Mouse (Mus musculus) olfactory bulb, adult 2 months (tissue): ENCODE measurements around the gene Uqcr11. TPM values are rescaled to one million over a fixed set of nuclear protein-coding genes. Genes with fewer than 3 reads are reported as not detected.

Experiments used
- H3K27ac ChIP-seq: fragments of 200-500 bp; 2 replicates; pipeline ENCODE4 v1.5.1; 2012; ENCODE audit warnings: low read depth, low read length; ENCODE audit not compliant: insufficient read depth
- H3K4me1 ChIP-seq: fragments of 200-500 bp; 2 replicates; pipeline ENCODE4 v1.6.1; 2012; ENCODE audit warnings: low read length; ENCODE audit not compliant: control insufficient read depth, insufficient read depth
- H3K4me3 ChIP-seq: fragments of 200-500 bp; 2 replicates; pipeline ENCODE4 v1.5.1; 2012; ENCODE audit warnings: mild to moderate bottlenecking, low read depth, low read length, moderate library complexity; ENCODE audit not compliant: insufficient read depth
- CTCF ChIP-seq: fragments of 200-500 bp; IDR thresholded peaks from 2 replicates; pipeline ENCODE4 v1.5.1; 2012; ENCODE audit warnings: low read depth, mild to moderate bottlenecking, low read length, moderate library complexity; ENCODE audit not compliant: insufficient read depth
- POLR2A ChIP-seq: fragments of 200-500 bp; IDR thresholded peaks from 2 replicates; pipeline ENCODE4 v1.6.1; 2012; ENCODE audit warnings: mild to moderate bottlenecking, low read depth, low read length, moderate library complexity; ENCODE audit not compliant: insufficient read depth
- WGBS: fragments of 180-500 bp; shearing (Covaris S2); methylation state at CpG from one replicate; pipeline ENCODE4 v1.1.7; 2018; 5-methylcytosine and 5-hydroxymethylcytosine counted together
- polyA plus RNA-seq: library from polyadenylated mRNA; stranded (reverse); fragments of >200 nt; gene quantifications from 2 replicates; pipeline ENCODE4 v1.2.4, GENCODE M21; 2012; ENCODE audit warnings: low replicate concordance; ENCODE audit not compliant: missing spikeins, insufficient read depth, insufficient read length

Uqcr11 gene
- polyA plus RNA-seq, 1 experiment: not detected

- no peak overlapping the region for H3K4me3 ChIP-seq
- WGBS: 77% methylated on average over 4 of the region's 4 CpGs
- H3K4me1 ChIP-seq: peaks cover 39% of the 10 kb centered on the region
- peak overlapping the region; percentile 34; the same call in 1 of the 2 replicates for H3K27ac ChIP-seq
- no peak for TF ChIP-seq CTCF
- no peak for TF ChIP-seq POLR2A
Measured at GRCm38 (mm10) chr10:80400704-80401161, 5.9 kb downstream of the Uqcr11 start.

GRCm38 (mm10) chr10:80399973-80400703 lies 6.5 kb downstream of the Uqcr11 start:
- WGBS: 11% methylated on average over 17 of the region's 17 CpGs
- no peak for TF ChIP-seq CTCF
- no peak; the same call in 1 of the 2 replicates for TF ChIP-seq POLR2A
- H3K4me3 ChIP-seq: peak overlapping the region; percentile 50
- peaks cover 33% of the 10 kb centered on the region for H3K4me1 ChIP-seq
- peak overlapping the region; percentile 34 for H3K27ac ChIP-seq

- Histone ChIP-seq H3K4me3 (peak within 1 kb of the TSS; percentile 83), H3K4me1 (peaks cover 26% of the 10 kb centered on the region), H3K27ac (peak within 1 kb of the TSS; percentile 98)
- 1% methylated on average over 79 of the region's 82 CpGs for WGBS
- TF ChIP-seq POLR2A (peak; percentile 91), CTCF (no peak)
Measured at GRCm38 (mm10) chr10:80399191-80399972, 7.2 kb downstream of the Uqcr11 start, which contains the start of gene Mbd3. Mbd3 (minus strand) TSS chr10:80399550.

- under 1% methylated on average over 59 of the region's 59 CpGs for WGBS
- peak overlapping the region; percentile 83 for H3K4me3 ChIP-seq
- TF ChIP-seq CTCF (no peak), POLR2A (peak; percentile 85)
- peaks cover 21% of the 10 kb centered on the region for H3K4me1 ChIP-seq
- H3K27ac ChIP-seq: peak overlapping the region; percentile 98
Measured at GRCm38 (mm10) chr10:80398719-80399190, 7.9 kb downstream of the Uqcr11 start.

- WGBS: 0% methylated on average over 1 of the region's 1 CpGs
- Histone ChIP-seq H3K4me3 (peak overlapping the region; percentile 83), H3K4me1 (peaks cover 21% of the 10 kb centered on the region), H3K27ac (peak overlapping the region; percentile 48; the same call in 1 of the 2 replicates)
- TF ChIP-seq CTCF: no peak
- no peak for TF ChIP-seq POLR2A
Measured at GRCm38 (mm10) chr10:80398174-80398535, 8.5 kb downstream of the Uqcr11 start.

- TF ChIP-seq POLR2A (no peak), CTCF (no peak)
- WGBS: 25% methylated on average over 8 of the region's 8 CpGs
- Histone ChIP-seq H3K4me3 (peak overlapping the region; percentile 26; the same call in 1 of the 2 replicates), H3K4me1 (peaks cover 21% of the 10 kb centered on the region), H3K27ac (no peak overlapping the region)
Measured at GRCm38 (mm10) chr10:80397524-80398173, 9.0 kb downstream of the Uqcr11 start.

- no peak for TF ChIP-seq CTCF
- no peak for TF ChIP-seq POLR2A
- Histone ChIP-seq H3K4me3 (no peak overlapping the region), H3K4me1 (peaks cover 21% of the 10 kb centered on the region), H3K27ac (no peak overlapping the region)
- 82% methylated on average over 11 of the region's 11 CpGs for WGBS
Measured at GRCm38 (mm10) chr10:80396822-80397523, 9.7 kb downstream of the Uqcr11 start.

- Histone ChIP-seq H3K27ac (no peak overlapping the region), H3K4me1 (peaks cover 17% of the 10 kb centered on the region), H3K4me3 (no peak overlapping the region)
- TF ChIP-seq CTCF (no peak), POLR2A (no peak)
- WGBS: 95% methylated on average over 35 of the region's 35 CpGs
Measured at GRCm38 (mm10) chr10:80395025-80395627, 11.5 kb downstream of the Uqcr11 start.
